Mouse (Mus musculus) embryonic fibroblast, embryonic 13.5 days (primary cell): ENCODE data around the gene Lgals2.

Experiments used
- CTCF ChIP-seq: IDR thresholded peaks from 2 replicates; pipeline ENCODE4 v1.5.1; 2011; ENCODE audit warnings: mild to moderate bottlenecking, control low read depth, low read length, moderate library complexity, borderline replicate concordance; ENCODE audit not compliant: insufficient read depth
- POLR2A ChIP-seq: IDR thresholded peaks from 2 replicates; pipeline ENCODE4 v1.6.1; 2011; ENCODE audit warnings: low read depth, mild to moderate bottlenecking, control low read depth, low read length, moderate library complexity

- no peak for TF ChIP-seq POLR2A
- no peak for TF ChIP-seq CTCF
Measured at GRCm38 (mm10) chr15:78833582-78833981, 21.7 kb downstream of the Lgals2 start.
